Mouse (Mus musculus) stomach, postnatal 0 days (tissue): ENCODE measurements around the gene Glrx3. TPM values are rescaled to one million over a fixed set of nuclear protein-coding genes. Genes with fewer than 3 reads are reported as not detected.

Source experiments
- ATAC-seq: fragments of 200-750 bp; cut with Nextera tagmentation; 2 replicates; pipeline ENCODE4 v1.8.0; 2017; ENCODE audit not compliant: low FRiP score, low TSS enrichment
- DNase-seq: peaks from one replicate; pipeline ENCODE4 v3.0.0-alpha.2; 2016; ENCODE audit warnings: low spot score
- H3K27ac ChIP-seq: fragments of 300-500 bp; sonication (generic); replicated peaks from 2 replicates; pipeline ENCODE4 v1.5.1; 2014; ENCODE audit warnings: mild to moderate bottlenecking, control low read depth
- H3K27me3 ChIP-seq: fragments of 300-500 bp; sonication (generic); 2 replicates; pipeline ENCODE4 v1.6.1; 2014; ENCODE audit warnings: low read length; ENCODE audit not compliant: control insufficient read depth, insufficient read depth
- H3K36me3 ChIP-seq: fragments of 300-500 bp; sonication (generic); 2 replicates; pipeline ENCODE4 v1.6.1; 2014; ENCODE audit warnings: low read length, mixed read lengths; ENCODE audit not compliant: control insufficient read depth, insufficient read depth
- H3K4me1 ChIP-seq: fragments of 300-500 bp; sonication (generic); replicated peaks from 2 replicates; pipeline ENCODE4 v1.6.1; 2014; ENCODE audit warnings: antibody characterized with exemption; ENCODE audit not compliant: control insufficient read depth, insufficient read depth
- H3K4me2 ChIP-seq: fragments of 300-500 bp; sonication (generic); replicated peaks from 2 replicates; pipeline ENCODE4 v1.6.1; 2014; ENCODE audit warnings: low read depth, mild to moderate bottlenecking, control low read depth, moderate library complexity
- H3K4me3 ChIP-seq: fragments of 300-500 bp; sonication (generic); 2 replicates; pipeline ENCODE4 v1.5.1; 2014; ENCODE audit warnings: low read depth, low read length, control low read depth
- H3K9ac ChIP-seq: fragments of 300-500 bp; sonication (generic); 2 replicates; pipeline ENCODE4 v1.6.1; 2014; ENCODE audit warnings: mild to moderate bottlenecking, low read length, control low read depth, mixed read lengths
- H3K9me3 ChIP-seq: fragments of 300-500 bp; sonication (generic); 2 replicates; pipeline ENCODE4 v1.6.1; 2016; ENCODE audit warnings: low read length; ENCODE audit not compliant: control insufficient read depth
- CTCF ChIP-seq: IDR thresholded peaks from 2 replicates; pipeline ENCODE4 v1.5.1; 2016; ENCODE audit warnings: antibody characterized with exemption, low read depth, mild to moderate bottlenecking, moderate library complexity
- EP300 ChIP-seq: optimal IDR thresholded peaks from 2 replicates; pipeline ENCODE3; 2016; ENCODE audit warnings: antibody characterized with exemption
- WGBS: fragments of 180-500 bp; shearing (Covaris S2); extraction: QIAGEN DNeasy Blood & Tissue Kit; methylation state at CpG from one replicate; pipeline ENCODE4 v1.1.7; 2014; 5-methylcytosine and 5-hydroxymethylcytosine counted together
- polyA plus RNA-seq: library from polyadenylated mRNA; unstranded; fragments of >200 nt; fragmentation: Nextera tagmentation; extraction: Ambion mirVana; gene quantifications from 2 replicates; pipeline ENCODE4 v1.2.1, GENCODE M21; 2015

The Glrx3 gene
- polyA plus RNA-seq, 1 experiment from 2014 or later, result 149 TPM

DNA sequence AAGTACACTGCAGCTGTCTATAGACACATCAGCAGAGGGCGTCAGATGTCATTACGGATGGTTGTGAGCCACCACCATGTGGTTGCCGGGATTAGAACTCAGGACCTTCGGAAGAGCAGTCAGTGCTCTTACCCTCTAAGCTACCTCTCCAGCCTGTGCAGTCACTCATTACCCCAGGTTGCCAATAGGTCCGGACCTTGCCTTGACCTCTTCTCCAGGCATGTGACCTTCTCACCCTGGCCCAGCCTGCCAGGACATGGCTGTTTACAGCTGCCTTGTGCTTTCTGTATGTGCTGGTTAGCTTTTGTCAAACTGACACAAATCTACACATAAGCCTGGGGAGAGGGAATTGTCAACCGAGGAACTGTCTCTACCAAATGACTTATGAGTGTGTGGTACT, 43.4 kb downstream of the Glrx3 start:
- Histone ChIP-seq H3K36me3 (no peaks in the 10 kb centered on the region), H3K27ac (no peak overlapping the region), H3K9ac (no peak overlapping the region), H3K4me1 (no peaks in the 10 kb centered on the region), H3K4me3 (no peak overlapping the region), H3K27me3 (no peaks in the 10 kb centered on the region), H3K9me3 (no peaks in the 10 kb centered on the region), H3K4me2 (no peak overlapping the region)
- ATAC-seq (no peak), DNase-seq (no peak)
- TF ChIP-seq EP300 (no peak), CTCF (no peak)
- 64% methylated on average over 6 of the region's 6 CpGs for WGBS

DNA sequence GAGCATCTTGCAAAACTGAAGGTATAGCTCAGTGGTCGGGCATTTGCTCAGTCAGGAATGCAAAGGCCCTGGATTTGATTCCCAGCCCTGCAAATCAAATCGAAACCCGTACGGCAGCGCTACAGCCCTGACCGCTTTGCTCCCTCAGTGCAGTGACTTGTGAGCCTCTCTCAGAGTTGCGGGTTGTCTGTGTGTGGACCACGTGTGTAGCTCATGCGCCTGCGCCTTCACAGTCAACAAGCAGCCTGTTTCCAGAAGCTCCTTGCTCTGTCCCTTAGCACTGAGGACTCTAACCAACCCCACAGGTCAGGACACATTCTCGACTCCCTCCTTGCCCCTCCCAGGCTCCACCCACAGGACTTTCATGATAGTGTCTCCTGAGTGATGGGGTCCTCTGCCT, 46.6 kb downstream of the Glrx3 start:
- no peak for ATAC-seq
- WGBS, result 81% methylated on average over 11 of the region's 11 CpGs

DNA sequence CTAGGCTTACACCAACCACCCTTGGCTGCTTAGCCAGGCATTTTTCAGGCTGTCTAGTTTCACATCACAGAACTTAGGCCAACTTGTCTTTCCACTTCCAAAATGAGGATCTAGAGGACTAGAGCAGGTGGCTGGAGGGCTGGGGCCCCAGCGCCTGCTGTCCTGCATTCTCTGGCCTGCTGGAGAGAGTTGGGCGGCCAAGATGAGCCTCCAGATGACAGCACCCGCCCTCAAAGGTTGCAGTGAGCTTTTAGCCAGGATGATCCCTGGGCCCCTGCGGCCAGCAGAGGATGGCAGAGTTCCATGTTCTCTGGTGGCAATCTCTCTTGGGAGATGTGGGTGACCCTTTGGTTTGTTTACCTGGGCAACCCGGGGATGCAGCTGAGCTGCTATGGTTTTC, 51.0 kb downstream of the Glrx3 start:
- Histone ChIP-seq H3K9me3 (no peaks in the 10 kb centered on the region), H3K4me2 (no peak overlapping the region), H3K9ac (no peak overlapping the region), H3K27ac (no peak overlapping the region), H3K36me3 (no peaks in the 10 kb centered on the region), H3K4me1 (no peaks in the 10 kb centered on the region), H3K4me3 (no peak overlapping the region), H3K27me3 (no peaks in the 10 kb centered on the region)
- no peak for DNase-seq
- ATAC-seq, result no peak
- TF ChIP-seq EP300 (no peak), CTCF (no peak)
- WGBS, result 64% methylated on average over 5 of the region's 5 CpGs

More for the DNA sequence above, 46.6 kb downstream of the Glrx3 start:
- Histone ChIP-seq H3K4me1 (no peaks in the 10 kb centered on the region), H3K27me3 (no peaks in the 10 kb centered on the region), H3K9ac (no peak overlapping the region), H3K4me3 (no peak overlapping the region), H3K27ac (no peak overlapping the region), H3K9me3 (no peaks in the 10 kb centered on the region), H3K4me2 (no peak overlapping the region), H3K36me3 (no peaks in the 10 kb centered on the region)
- DNase-seq, result no peak
- TF ChIP-seq EP300 (no peak), CTCF (no peak)

DNA sequence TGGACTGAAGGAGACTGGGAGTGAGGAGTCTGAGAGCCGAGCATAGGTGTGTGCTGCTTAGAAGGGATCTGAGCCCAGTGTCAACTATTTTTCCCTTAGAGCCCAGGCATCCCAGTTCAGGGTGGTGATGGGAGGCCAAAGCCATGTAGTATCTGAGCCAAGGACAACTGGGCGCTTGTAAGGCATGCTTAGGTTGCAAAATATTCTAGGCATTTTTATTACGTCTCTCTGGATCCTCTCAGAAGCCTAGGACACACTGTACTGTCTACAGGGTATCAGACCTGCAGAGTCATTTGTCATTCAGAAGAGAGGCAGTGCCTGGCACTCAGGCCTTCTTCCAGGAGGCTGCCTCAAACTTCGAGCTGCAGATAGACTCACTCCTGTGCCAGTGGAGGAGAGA, 53.3 kb downstream of the Glrx3 start:
- no peak overlapping the region for H3K9ac ChIP-seq
- H3K4me1 ChIP-seq, result no peaks in the 10 kb centered on the region
- TF ChIP-seq CTCF (no peak), EP300 (no peak)
- H3K4me3 ChIP-seq, result no peak overlapping the region
- no peak for ATAC-seq
- WGBS, result 56% methylated on average over 4 of the region's 4 CpGs
- H3K36me3 ChIP-seq, result no peaks in the 10 kb centered on the region
- H3K9me3 ChIP-seq, result no peaks in the 10 kb centered on the region
- DNase-seq, result no peak
- no peaks in the 10 kb centered on the region for H3K27me3 ChIP-seq
- no peak overlapping the region for H3K4me2 ChIP-seq
- H3K27ac ChIP-seq, result no peak overlapping the region

DNA sequence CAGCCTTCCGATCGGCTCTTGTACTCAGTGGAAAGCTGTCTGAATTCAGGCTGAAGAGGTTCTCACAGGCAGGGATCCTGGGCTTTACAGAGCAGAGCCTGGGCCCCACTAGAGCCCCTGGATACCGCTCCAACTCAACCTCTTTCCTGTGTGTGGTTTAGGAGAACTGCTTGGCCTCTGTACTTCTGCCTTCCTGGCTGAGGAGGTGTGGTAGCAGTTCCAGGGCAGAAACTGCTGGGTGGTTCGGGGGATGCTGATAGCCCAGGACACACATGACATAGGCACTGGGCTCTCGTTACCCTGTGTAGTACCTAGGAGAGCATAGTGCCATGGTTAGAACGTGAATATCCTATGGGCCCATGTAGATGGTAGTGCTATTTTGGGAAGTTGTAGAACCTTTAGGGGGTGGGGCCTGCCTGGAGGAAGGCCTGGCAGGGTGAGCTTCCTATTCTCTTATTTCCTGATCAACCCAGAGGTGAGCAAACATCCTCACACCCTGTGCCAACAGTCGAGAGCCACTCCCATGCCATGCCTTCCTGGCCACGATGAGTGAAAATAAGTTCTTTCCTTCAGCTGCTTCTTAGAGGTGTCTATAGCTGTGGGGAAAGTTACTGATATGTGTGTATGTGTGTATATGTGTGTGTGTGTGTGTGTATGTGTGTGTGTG, 55.0 kb downstream of the Glrx3 start:
- peak; percentile 91 for ATAC-seq
- 70% methylated on average over 8 of the region's 8 CpGs for WGBS
- H3K36me3 ChIP-seq, result no peaks in the 10 kb centered on the region
- H3K4me3 ChIP-seq, result no peak overlapping the region
- no peak for TF ChIP-seq CTCF
- no peak for TF ChIP-seq EP300
- H3K9ac ChIP-seq, result no peak overlapping the region
- H3K9me3 ChIP-seq, result no peaks in the 10 kb centered on the region
- H3K4me2 ChIP-seq, result no peak overlapping the region
- no peaks in the 10 kb centered on the region for H3K27me3 ChIP-seq
- 0 out of 2 replicates have a peak overlapping the region, but pooled peaks have one; percentile 25 for H3K27ac ChIP-seq
- H3K4me1 ChIP-seq, result no peaks in the 10 kb centered on the region
- peak; percentile 61 for DNase-seq

DNA sequence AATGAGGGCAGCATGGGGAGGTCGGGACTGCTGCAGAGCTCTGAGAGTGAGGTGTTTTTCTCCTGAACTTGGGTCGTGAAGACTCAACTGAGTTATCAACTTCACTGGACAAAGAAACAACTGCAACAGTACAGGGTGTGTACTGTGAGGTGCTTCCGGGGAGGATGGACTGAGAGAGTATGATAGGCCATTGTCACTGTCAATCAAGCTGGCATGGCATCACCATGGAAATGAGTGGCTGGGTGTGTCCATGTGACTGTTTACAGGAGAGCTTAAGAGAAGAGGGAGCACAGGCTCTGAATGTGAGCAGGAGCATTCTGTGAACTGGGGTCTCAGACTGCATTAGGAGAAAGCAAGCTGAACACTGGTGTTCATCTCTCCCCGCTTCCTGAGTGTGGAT, 61.3 kb downstream of the Glrx3 start:
- no peaks in the 10 kb centered on the region for H3K9me3 ChIP-seq
- no peak overlapping the region for H3K4me3 ChIP-seq
- H3K27ac ChIP-seq, result no peak overlapping the region
- ATAC-seq (no peak), DNase-seq (no peak)
- H3K4me2 ChIP-seq, result no peak overlapping the region
- H3K27me3 ChIP-seq, result no peaks in the 10 kb centered on the region
- 73% methylated on average over 4 of the region's 4 CpGs for WGBS
- H3K36me3 ChIP-seq, result no peaks in the 10 kb centered on the region
- no peak for TF ChIP-seq CTCF
- TF ChIP-seq EP300, result no peak
- H3K9ac ChIP-seq, result no peak overlapping the region
- H3K4me1 ChIP-seq, result no peaks in the 10 kb centered on the region
